Mouse (Mus musculus) myocyte (in vitro differentiated cells): Measurements from ENCODE around the gene Kif16b.

Experiments used
- CEBPB ChIP-seq: IDR thresholded peaks from 2 replicates; pipeline ENCODE4 v1.6.1; 2011; ENCODE audit warnings: mild to moderate bottlenecking, moderate library complexity; ENCODE audit not compliant: poor library complexity, insufficient read depth, severe bottlenecking
- E2F4 ChIP-seq: IDR thresholded peaks from one replicate; pipeline ENCODE4 v1.6.1; 2011; ENCODE audit warnings: mild to moderate bottlenecking, control low read depth, moderate library complexity; ENCODE audit not compliant: insufficient read depth
- MYOD1 ChIP-seq, 3 experiments: IDR thresholded peaks; one replicate each; pipeline ENCODE4 v1.6.1; 2011; ENCODE audit warnings: control low read depth in 2 of 3, low read depth in 2 of 3, mild to moderate bottlenecking in 2 of 3, moderate library complexity in 1 of 3; ENCODE audit not compliant: insufficient read length in 2 of 3, control insufficient read depth in 1 of 3
- POLR2A ChIP-seq: IDR thresholded peaks from one replicate; pipeline ENCODE4 v1.6.1; 2011; ENCODE audit warnings: low read depth, mild to moderate bottlenecking, control low read depth, moderate library complexity; ENCODE audit not compliant: insufficient read length
- TCF12 ChIP-seq: IDR thresholded peaks from one replicate; pipeline ENCODE4 v1.6.1; 2011; ENCODE audit warnings: mild to moderate bottlenecking, control low read depth; ENCODE audit not compliant: poor library complexity, insufficient read depth, severe bottlenecking
- USF1 ChIP-seq: IDR thresholded peaks from one replicate; pipeline ENCODE4 v1.6.1; 2011; ENCODE audit warnings: low read depth, mild to moderate bottlenecking, control low read depth, moderate library complexity

- TF ChIP-seq CEBPB, result no peak
- TF ChIP-seq POLR2A, result no peak
- no peak for TF ChIP-seq MYOD1 (IDR thresholded peaks at IDR 0.05; ENCODE audit: control insufficient read depth in 1 of 3, insufficient read length in 2 of 3, low read depth in 2 of 3)
- no peak for TF ChIP-seq USF1
- TF ChIP-seq TCF12, result no peak
- no peak for TF ChIP-seq E2F4
Measured at GRCm38 (mm10) chr2:142859452-142859851, 41.9 kb downstream of the Kif16b start.
